Mouse (Mus musculus) lung, postnatal 0 days (tissue): ENCODE data around the gene Nlrp9c.
"Not testable (repeated sequence)": the region's sequence is repeated elsewhere in the genome, so short reads cannot be mapped to it uniquely, and the experiment has no call there.

Source experiments
- CTCF ChIP-seq: IDR thresholded peaks from 2 replicates; pipeline ENCODE4 v1.5.1; 2016; ENCODE audit warnings: antibody characterized with exemption, mild to moderate bottlenecking
- EP300 ChIP-seq: IDR thresholded peaks from 2 replicates; pipeline ENCODE4 v1.6.1; 2016; ENCODE audit warnings: antibody characterized with exemption, mild to moderate bottlenecking, control low read depth

DNA sequence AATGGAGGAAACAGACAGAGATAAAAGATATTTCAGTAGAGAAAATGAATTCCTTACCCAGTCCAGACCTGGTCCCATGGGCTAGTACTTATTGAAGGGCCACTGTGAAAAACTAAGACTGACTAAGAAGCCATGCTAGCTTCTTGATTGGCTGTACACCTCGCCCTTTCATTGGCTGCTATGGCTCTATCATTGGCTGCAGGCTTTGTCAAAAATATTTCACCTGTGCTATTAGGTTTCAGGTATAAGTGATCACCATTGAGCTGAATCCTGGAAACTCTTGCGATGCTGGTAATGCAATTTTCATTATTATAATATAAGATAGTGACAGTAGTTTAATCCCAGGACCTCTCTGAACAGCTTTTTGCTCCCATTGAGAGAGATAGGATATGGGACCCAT is at the start of gene Nlrp9c:
- not testable (repeated sequence) for TF ChIP-seq CTCF, EP300
